Mouse (Mus musculus): ENCODE results near the gene Nudc. TPM values are rescaled to one million over a fixed set of nuclear protein-coding genes. Genes with fewer than 3 reads are reported as not detected.
A peak's percentile ranks its signal among the peaks of the same experiment; 100 is the strongest.

The Nudc gene
- polyA plus RNA-seq, 1 experiment from 2014 or later = 390 TPM

GRCm38 (mm10) chr4:133504755-133505485 is 40.9 kb downstream of the Nudc start:
- Histone ChIP-seq H3K9me3 (no peaks in the 10 kb centered on the region), H3K27me3 (peaks cover 67% of the 10 kb centered on the region), H3K9ac (replicated peaks) (no peak overlapping the region), H3K4me3 (replicated peaks) (no peak overlapping the region), H3K36me3 (no peaks in the 10 kb centered on the region), H3K27ac (no peak overlapping the region), H3K4me1 (replicated peaks) (no peaks in the 10 kb centered on the region), H3K4me2 (no peak overlapping the region)
- WGBS = 61% methylated on average over 9 of the region's 9 CpGs
- no peak for ATAC-seq (ENCODE audit: insufficient number of reproducible peaks, insufficient read depth, low FRiP score, low TSS enrichment, low read depth)

- Histone ChIP-seq H3K27ac (no peak overlapping the region), H3K27me3 (peaks cover 73% of the 10 kb centered on the region), H3K9me3 (no peaks in the 10 kb centered on the region), H3K4me2 (no peak overlapping the region), H3K36me3 (no peaks in the 10 kb centered on the region), H3K4me3 (replicated peaks) (no peak overlapping the region), H3K4me1 (replicated peaks) (no peaks in the 10 kb centered on the region), H3K9ac (replicated peaks) (no peak overlapping the region)
- 44% methylated on average over 5 of the region's 5 CpGs for WGBS
- no peak for ATAC-seq (ENCODE audit: insufficient number of reproducible peaks, insufficient read depth, low FRiP score, low TSS enrichment, low read depth)
Measured at GRCm38 (mm10) chr4:133504300-133504699, 41.5 kb downstream of the Nudc start.

GRCm38 (mm10) chr4:133501514-133501913 is 44.3 kb downstream of the Nudc start:
- H3K9ac ChIP-seq (replicated peaks) = no peak overlapping the region
- H3K27ac ChIP-seq = no peak overlapping the region
- no peak for ATAC-seq (ENCODE audit: insufficient number of reproducible peaks, insufficient read depth, low FRiP score, low TSS enrichment, low read depth)
- H3K9me3 ChIP-seq = no peaks in the 10 kb centered on the region
- peaks cover 20% of the 10 kb centered on the region for H3K4me1 ChIP-seq (replicated peaks)
- H3K4me3 ChIP-seq (replicated peaks) = no peak overlapping the region
- WGBS = 68% methylated on average over 7 of the region's 7 CpGs
- H3K27me3 ChIP-seq = peaks cover 90% of the 10 kb centered on the region
- no peaks in the 10 kb centered on the region for H3K36me3 ChIP-seq
- no peak overlapping the region for H3K4me2 ChIP-seq

GRCm38 (mm10) chr4:133498160-133498724 is 47.6 kb downstream of the Nudc start, which contains the start of gene Trnp1:
TSS of gene Trnp1 (minus strand) at chr4:133498550.
- peaks cover 30% of the 10 kb centered on the region for H3K4me1 ChIP-seq (replicated peaks)
- H3K36me3 ChIP-seq = no peaks in the 10 kb centered on the region
- H3K9me3 ChIP-seq = no peaks in the 10 kb centered on the region
- H3K27ac ChIP-seq = 0 out of 2 replicates have a peak within 1 kb of the TSS, but pooled peaks have one; percentile 12
- peaks cover 96% of the 10 kb centered on the region for H3K27me3 ChIP-seq
- H3K4me2 ChIP-seq = peak within 1 kb of the TSS; percentile 100
- ATAC-seq (ENCODE audit: insufficient number of reproducible peaks, insufficient read depth, low FRiP score, low TSS enrichment, low read depth) = peak; percentile 74
- WGBS = under 1% methylated on average over 49 of the region's 53 CpGs
- H3K4me3 ChIP-seq (replicated peaks) = peak within 1 kb of the TSS; percentile 69
- H3K9ac ChIP-seq (replicated peaks) = peak within 1 kb of the TSS; percentile 67

GRCm38 (mm10) chr4:133497461-133498159 is 48.2 kb downstream of the Nudc start:
- Histone ChIP-seq H3K27ac (0 out of 2 replicates have a peak overlapping the region, but pooled peaks have one; percentile 12), H3K4me1 (replicated peaks) (peaks cover 30% of the 10 kb centered on the region), H3K4me3 (replicated peaks) (peak overlapping the region; percentile 69), H3K36me3 (no peaks in the 10 kb centered on the region), H3K9me3 (no peaks in the 10 kb centered on the region), H3K9ac (replicated peaks) (peak overlapping the region; percentile 67), H3K4me2 (peak overlapping the region; percentile 100), H3K27me3 (peaks cover 93% of the 10 kb centered on the region)
- ATAC-seq (ENCODE audit: insufficient number of reproducible peaks, insufficient read depth, low FRiP score, low TSS enrichment, low read depth) = no peak
- WGBS = under 1% methylated on average over 70 of the region's 70 CpGs

- peaks cover 86% of the 10 kb centered on the region for H3K27me3 ChIP-seq
- peaks cover 32% of the 10 kb centered on the region for H3K4me1 ChIP-seq (replicated peaks)
- no peak overlapping the region for H3K27ac ChIP-seq
- peak overlapping the region; percentile 100 for H3K4me2 ChIP-seq
- no peak overlapping the region for H3K9ac ChIP-seq (replicated peaks)
- H3K4me3 ChIP-seq (replicated peaks) = peak overlapping the region; percentile 69
- no peak for ATAC-seq (ENCODE audit: insufficient number of reproducible peaks, insufficient read depth, low FRiP score, low TSS enrichment, low read depth)
- H3K9me3 ChIP-seq = no peaks in the 10 kb centered on the region
- WGBS = 18% methylated on average over 6 of the region's 6 CpGs
- H3K36me3 ChIP-seq = no peaks in the 10 kb centered on the region
Measured at GRCm38 (mm10) chr4:133496738-133497445, 48.9 kb downstream of the Nudc start.

GRCm38 (mm10) chr4:133495711-133496110 is 50.1 kb downstream of the Nudc start:
- Histone ChIP-seq H3K36me3 (no peaks in the 10 kb centered on the region), H3K27ac (no peak overlapping the region), H3K4me1 (replicated peaks) (peaks cover 34% of the 10 kb centered on the region), H3K9ac (replicated peaks) (no peak overlapping the region), H3K27me3 (peaks cover 76% of the 10 kb centered on the region), H3K9me3 (no peaks in the 10 kb centered on the region), H3K4me3 (replicated peaks) (no peak overlapping the region), H3K4me2 (no peak overlapping the region)
- ATAC-seq (ENCODE audit: insufficient number of reproducible peaks, insufficient read depth, low FRiP score, low TSS enrichment, low read depth) = no peak
- WGBS = 36% methylated on average over 7 of the region's 7 CpGs

GRCm38 (mm10) chr4:133494867-133495266 is 50.9 kb downstream of the Nudc start:
- Histone ChIP-seq H3K36me3 (no peaks in the 10 kb centered on the region), H3K9me3 (no peaks in the 10 kb centered on the region), H3K9ac (replicated peaks) (no peak overlapping the region), H3K27me3 (peaks cover 67% of the 10 kb centered on the region), H3K4me3 (replicated peaks) (no peak overlapping the region), H3K27ac (no peak overlapping the region), H3K4me2 (0 out of 2 replicates have a peak overlapping the region, but pooled peaks have one; percentile 59), H3K4me1 (replicated peaks) (peaks cover 35% of the 10 kb centered on the region)
- 64% methylated on average over 4 of the region's 4 CpGs for WGBS
- no peak for ATAC-seq (ENCODE audit: insufficient number of reproducible peaks, insufficient read depth, low FRiP score, low TSS enrichment, low read depth)

- H3K27me3 ChIP-seq = peaks cover 63% of the 10 kb centered on the region
- peaks cover 40% of the 10 kb centered on the region for H3K4me1 ChIP-seq (replicated peaks)
- H3K27ac ChIP-seq = no peak overlapping the region
- H3K9me3 ChIP-seq = no peaks in the 10 kb centered on the region
- no peak overlapping the region for H3K9ac ChIP-seq (replicated peaks)
- peak overlapping the region; percentile 59 for H3K4me2 ChIP-seq
- H3K4me3 ChIP-seq (replicated peaks) = peak overlapping the region; percentile 29
- no peak for ATAC-seq (ENCODE audit: insufficient number of reproducible peaks, insufficient read depth, low FRiP score, low TSS enrichment, low read depth)
- H3K36me3 ChIP-seq = no peaks in the 10 kb centered on the region
- 2% methylated on average over 12 of the region's 12 CpGs for WGBS
Measured at GRCm38 (mm10) chr4:133494432-133494831, 51.4 kb downstream of the Nudc start.

- WGBS = 20% methylated on average over 11 of the region's 12 CpGs
- Histone ChIP-seq H3K4me1 (replicated peaks) (peaks cover 44% of the 10 kb centered on the region), H3K4me2 (peak overlapping the region; percentile 59), H3K36me3 (no peaks in the 10 kb centered on the region), H3K4me3 (replicated peaks) (peak overlapping the region; percentile 29), H3K27me3 (peaks cover 57% of the 10 kb centered on the region), H3K27ac (no peak overlapping the region), H3K9me3 (no peaks in the 10 kb centered on the region), H3K9ac (replicated peaks) (no peak overlapping the region)
- no peak for ATAC-seq (ENCODE audit: insufficient number of reproducible peaks, insufficient read depth, low FRiP score, low TSS enrichment, low read depth)
Measured at GRCm38 (mm10) chr4:133493895-133494294, 51.9 kb downstream of the Nudc start.

- H3K27me3 ChIP-seq = peaks cover 36% of the 10 kb centered on the region
- no peak overlapping the region for H3K27ac ChIP-seq
- no peak overlapping the region for H3K4me2 ChIP-seq
- peaks cover 28% of the 10 kb centered on the region for H3K4me1 ChIP-seq (replicated peaks)
- H3K9me3 ChIP-seq = no peaks in the 10 kb centered on the region
- H3K4me3 ChIP-seq (replicated peaks) = no peak overlapping the region
- H3K9ac ChIP-seq (replicated peaks) = no peak overlapping the region
- ATAC-seq (ENCODE audit: insufficient number of reproducible peaks, insufficient read depth, low FRiP score, low TSS enrichment, low read depth) = no peak
- WGBS = 41% methylated on average over 10 of the region's 10 CpGs
- no peaks in the 10 kb centered on the region for H3K36me3 ChIP-seq
Measured at GRCm38 (mm10) chr4:133491800-133492199, 54.0 kb downstream of the Nudc start.
